Mouse (Mus musculus) layer of hippocampus, adult 9-10 months (tissue): ENCODE measurements around the gene Gm20911.
"Not testable (repeated sequence)": the region's sequence is repeated elsewhere in the genome, so short reads cannot be mapped to it uniquely, and the experiment has no call there.

ENCODE experiments used
- DNase-seq: peaks from one replicate; pipeline ENCODE4 v3.0.0; 2022; ENCODE audit warnings: low spot score

Gene Gm20911

DNA sequence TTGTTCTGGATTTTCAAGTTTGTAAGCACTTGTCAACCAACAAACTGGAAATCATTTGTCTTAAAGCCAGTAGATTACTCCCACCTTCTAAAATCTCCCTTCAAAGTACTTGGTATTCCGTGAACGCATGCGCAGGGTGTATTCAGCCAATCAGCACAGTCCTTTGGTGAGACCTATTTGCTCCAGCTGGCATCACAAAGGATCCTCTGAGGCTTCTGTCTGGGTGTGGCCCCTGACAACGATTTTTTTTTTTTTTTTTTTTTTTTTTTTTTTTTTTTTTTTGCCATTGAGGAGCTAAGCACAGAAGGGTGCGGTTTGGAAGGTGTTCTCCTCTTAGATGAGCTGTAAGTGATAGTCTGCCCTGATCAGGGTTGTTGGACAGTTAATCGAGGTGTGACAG, at the start of gene Gm20911:
Gm20911 (plus strand) TSS at position 301 of the 400 bp plus-strand sequence.
- not testable (repeated sequence) for DNase-seq
